Mouse (Mus musculus): ENCODE measurements around the gene Dbi.

The Dbi gene

DNA sequence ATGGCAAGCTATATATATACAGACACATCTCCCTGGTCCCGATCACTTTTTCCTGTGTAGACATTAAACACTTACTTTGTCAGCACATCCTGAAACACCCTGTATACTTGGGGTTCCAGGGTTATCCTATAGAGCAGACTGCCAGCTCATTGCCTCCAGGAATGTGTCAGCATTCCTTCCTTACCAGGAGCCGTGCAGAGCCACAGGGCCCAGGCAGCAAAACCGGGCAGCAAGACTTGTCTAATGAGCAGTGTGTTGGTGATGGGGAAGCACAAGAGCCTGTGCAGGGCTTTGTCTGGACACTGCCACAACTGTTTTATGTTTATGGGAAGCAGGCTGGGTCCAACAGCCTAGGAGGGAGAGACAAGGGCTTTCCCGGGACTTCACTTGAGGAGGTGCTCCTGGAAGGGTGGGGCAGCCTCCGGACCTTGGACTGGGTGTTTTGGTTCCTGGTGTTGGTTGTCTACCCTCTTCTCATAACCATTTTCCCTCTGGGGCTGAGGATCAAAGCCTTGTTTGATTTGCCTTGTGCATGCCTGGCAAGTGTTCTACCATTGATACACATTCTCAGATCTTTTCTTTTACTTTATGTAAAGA is 36.9 kb downstream of the Dbi start:
- no peak for DNase-seq (ENCODE audit: low spot score in 2 of 2)

DNA sequence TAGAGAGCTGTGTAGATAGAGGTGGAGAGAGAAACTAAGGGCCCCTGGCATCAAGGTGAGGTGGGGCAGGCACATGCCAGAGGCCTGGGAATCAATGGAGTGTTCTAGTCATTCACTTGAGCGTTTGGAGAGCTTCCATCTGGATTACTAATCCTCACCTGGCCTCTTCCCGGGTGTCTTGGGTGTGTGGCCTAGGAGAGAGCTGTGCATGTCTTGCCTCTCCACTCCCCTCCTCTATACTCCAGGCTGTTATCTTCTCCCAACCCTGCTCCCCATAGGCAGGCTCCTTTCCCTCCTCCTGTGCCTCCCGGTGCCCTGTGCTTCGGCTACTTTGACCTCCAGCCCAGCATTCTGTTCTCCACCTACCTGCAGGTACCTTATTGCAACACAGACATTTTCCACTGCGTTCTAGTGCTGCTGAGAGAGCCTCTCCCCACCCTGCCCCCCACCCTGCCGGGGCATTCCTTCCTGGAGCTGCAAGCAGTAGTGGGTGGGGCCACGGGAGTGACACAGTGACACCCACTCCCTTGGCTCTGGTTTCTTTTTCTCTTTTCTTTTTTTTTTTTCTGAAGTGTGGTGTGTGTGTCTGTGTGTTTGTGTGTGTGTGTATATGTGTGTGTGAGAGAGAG is 37.8 kb downstream of the Dbi start:
- no peak for DNase-seq (ENCODE audit: low spot score in 2 of 2)

- DNase-seq (ENCODE audit: low spot score in 2 of 2) = no peak
These were observed 40.2 kb downstream of the Dbi start for GRCm38 (mm10) chr1:120080632-120081031.

DNA sequence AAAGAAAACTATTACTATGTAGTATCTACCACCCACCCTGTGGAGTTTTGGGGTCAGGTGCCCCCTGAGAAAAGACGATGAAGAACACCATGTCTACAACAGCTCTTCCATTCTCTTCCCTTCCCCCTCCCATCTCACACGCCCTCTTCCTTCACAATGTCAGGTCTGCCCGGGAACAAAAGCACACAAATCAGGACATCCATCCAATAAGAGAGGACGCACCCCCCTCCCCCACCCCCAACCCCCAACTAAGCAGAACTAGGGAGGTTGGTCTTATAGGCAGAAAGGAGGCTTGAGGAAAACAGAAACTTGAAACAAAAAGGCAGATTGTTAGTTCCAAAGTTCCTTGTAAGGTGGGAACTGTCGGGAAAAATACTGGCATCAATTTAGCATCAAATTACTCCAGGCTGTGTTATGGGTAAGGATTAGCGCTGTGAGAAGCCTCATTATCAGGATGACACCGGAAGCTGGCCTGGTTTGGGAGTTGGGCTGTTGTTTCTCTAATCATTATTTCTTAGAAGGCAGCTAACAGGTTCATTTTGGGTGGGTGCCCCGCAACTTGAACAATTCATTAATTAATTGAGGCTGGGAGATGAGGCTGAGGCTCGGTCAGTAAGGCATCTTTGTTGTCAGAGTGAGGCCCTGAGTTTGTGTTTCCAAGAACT is 43.0 kb downstream of the Dbi start:
- DNase-seq (ENCODE audit: low spot score in 2 of 2) = no peak

GRCm38 (mm10) chr1:120075507-120075906 is 45.4 kb downstream of the Dbi start:
- DNase-seq (ENCODE audit: low spot score in 2 of 2) = no peak

DNA sequence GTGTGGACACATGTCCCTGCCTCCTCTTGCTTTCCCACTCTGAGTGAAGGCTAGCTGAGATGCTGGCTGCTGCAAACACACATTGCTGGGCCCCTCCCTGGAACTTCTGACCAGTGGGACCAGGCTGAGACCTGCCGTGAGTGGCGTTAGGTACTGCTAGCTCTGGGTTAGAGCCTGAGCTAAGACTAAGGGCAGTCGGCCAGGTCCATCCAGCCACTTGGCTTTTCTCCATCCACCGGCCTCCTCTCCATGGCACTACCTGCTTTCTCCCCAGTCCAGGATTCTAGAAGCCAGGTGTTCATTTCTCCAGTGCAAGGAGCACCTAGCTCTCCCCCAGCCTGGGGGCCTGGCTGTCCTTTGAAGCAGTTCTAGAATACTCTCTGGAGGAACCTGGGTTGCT is 45.9 kb downstream of the Dbi start:
- no peak for DNase-seq (ENCODE audit: low spot score in 2 of 2)

DNA sequence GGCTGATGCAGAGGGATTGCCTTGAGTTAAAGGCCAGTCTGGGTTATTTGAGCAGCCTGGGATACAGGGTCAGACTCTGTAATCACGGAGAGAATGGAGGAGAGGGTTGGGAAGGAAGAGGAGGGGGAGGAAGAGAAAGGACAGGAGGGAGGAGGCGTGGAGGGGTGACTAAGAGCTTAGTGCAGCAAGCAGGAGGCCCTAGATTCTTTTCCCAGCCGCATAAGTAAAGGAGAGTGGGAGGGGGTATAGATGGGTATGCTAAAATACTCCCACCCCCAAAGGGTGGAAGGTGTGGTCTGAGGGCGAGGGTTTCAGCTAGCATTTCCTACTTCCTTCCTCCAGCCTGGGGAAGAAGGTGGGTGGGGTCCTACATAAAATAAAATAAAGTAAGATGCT is 46.6 kb downstream of the Dbi start:
- DNase-seq (ENCODE audit: low spot score in 2 of 2) = no peak

DNA sequence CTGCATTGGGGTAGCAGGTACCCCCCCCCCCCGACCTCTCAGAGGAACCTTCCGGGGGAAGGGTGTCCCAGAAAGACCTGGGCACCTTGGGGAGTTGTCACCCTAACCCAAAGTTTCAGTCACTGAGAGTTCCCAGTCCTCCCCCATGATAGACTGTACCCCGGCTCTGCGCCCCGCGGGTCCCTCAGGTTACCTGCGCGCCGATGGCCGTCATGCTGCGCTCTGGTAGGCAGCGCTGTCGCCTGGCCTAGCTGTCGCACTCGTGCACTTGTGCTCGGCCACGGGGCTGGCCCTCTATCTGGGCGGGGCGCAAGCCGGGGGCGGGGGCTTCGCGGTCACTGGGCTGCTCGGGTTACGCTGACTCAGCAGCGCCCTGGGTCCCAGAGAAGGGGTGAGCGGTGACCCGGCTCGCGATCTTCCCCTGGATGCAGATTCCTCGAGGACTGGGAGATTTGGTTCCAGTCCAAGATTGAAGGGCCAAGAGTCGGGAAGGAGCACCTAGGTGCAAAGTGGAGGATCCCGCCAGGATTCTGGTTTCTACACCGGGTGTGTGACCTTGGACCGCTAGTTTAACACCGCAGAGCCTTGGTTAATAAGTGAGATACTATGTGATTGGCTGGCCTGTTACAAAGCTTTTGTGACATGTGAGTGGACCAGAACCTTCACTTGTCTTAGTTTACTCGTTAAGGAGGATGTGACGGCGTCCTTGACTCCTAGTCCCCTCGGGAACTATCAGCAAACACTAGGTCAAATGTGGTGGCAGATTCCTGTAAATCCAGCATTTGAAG is 47.2 kb downstream of the Dbi start, which contains the start of gene Tmem37:
Gene Tmem37, minus strand, starts transcription at position 556 of the 788 bp plus-strand sequence.
- peak; percentile 35 to 37 for DNase-seq (ENCODE audit: low spot score in 2 of 2)

DNA sequence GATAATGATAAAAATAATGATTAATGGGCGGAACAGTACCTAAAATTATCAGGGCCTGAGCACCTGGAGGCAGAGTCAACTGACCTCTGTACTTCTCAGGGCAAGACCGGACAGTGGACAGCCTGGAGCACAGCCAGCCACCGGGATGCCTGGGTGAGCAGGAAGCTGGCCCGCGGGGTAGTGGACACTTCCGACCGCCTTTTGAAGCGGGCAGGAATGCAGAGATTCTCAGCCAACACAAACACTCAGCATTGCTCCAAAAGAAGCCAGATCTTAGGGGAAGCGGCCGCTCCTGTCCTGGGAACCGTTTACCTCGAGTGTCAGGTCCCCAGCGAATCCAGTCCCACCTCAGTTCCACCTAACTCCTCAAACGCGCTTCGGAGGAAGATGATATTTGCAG is 48.0 kb downstream of the Dbi start:
- DNase-seq (ENCODE audit: low spot score in 2 of 2) = no peak

- no peak for DNase-seq (ENCODE audit: low spot score in 2 of 2)
These were observed 49.7 kb downstream of the Dbi start for GRCm38 (mm10) chr1:120071133-120071532.

DNA sequence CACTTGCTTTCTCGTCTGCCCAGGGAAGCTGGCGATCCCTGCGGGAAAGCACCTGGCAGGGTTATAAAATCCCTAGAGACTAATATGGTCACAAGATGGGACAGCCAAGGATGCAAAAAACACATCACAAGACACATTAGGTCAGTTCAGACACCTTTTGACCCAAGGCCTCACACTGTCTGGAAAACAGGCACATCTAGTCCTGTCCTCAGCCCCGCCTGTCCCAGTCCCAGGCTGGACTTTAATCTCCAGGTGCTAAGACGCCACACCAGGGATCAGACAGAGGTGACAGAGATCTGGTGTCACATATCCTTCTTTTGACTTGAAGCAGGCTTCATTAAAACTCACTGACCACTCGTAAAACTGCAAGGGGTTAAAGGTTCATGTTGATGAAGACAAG is 50.7 kb downstream of the Dbi start:
- no peak for DNase-seq (ENCODE audit: low spot score in 2 of 2)

- no peak for DNase-seq (ENCODE audit: low spot score in 2 of 2)
These were observed 51.8 kb downstream of the Dbi start for GRCm38 (mm10) chr1:120069120-120069519.

DNA sequence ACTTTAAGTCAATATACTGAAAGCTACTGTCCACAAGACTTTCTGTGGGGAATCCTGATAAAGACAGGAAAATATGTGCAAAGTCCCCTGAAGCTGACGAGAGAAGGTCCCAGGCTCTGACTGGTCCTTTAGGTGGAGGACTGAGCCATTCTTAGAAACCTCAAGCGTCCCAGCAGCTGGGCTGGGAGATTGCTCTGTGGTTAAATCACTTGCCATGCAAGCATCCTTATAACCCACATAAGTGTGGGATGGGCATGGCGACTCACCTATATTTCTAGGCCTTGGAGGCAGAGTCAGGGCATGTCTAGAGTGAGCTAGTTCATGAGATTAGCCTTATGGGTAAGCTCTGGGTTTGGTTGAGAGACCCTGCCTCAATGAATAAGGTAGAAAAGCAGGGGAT is 54.3 kb downstream of the Dbi start:
- no peak for DNase-seq (ENCODE audit: low spot score in 2 of 2)

DNA sequence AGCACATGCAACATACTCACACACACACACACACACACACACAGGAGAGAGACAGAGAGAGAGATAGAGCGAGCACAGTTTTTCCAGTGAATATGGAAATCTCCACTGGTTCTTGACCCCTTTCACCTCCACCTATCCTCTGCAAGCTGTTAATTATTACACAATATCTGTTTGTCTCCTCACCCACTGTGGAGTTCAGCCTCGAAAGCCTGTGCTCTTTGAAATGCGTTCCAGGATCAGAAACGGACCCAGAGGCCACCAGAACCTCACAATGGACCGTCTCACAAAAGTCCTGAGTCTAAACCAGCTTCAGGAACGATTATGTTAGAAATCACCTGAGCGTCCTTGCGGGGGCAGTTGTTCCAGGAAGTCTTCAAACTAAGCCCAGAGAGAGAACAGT is 54.7 kb downstream of the Dbi start:
- DNase-seq (ENCODE audit: low spot score in 2 of 2) = no peak

DNA sequence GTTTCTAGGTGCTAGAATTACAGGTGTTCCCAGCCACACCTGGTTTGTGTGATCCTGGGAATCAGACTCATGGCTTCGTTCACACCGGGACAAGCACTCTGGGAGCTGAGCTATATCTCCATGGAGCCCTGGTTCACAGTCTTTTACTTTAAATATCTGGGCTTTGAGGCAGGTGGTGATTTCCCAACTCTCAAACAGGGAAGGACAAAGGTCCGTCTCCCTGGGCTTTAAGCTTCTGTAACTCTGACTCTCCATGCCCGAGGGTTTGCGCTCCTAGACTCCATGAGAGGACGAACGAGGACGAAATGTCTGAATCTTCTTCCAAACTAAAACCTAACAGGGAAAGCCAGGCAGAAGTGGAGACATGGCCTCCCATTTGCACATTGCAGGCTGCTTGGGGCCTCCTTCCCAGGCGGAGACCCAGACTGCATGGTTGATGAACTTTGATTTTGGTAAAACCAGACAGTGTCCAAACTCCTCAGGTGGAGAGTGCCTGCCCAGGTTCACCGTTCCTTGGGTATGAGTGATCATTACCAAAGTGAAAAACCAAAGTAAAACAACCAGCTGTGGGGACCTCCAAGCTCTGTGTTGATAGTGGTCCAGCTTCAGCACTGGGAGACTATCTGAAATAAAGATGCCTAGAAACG is 56.7 kb downstream of the Dbi start:
- no peak for DNase-seq (ENCODE audit: low spot score in 2 of 2)
